9 mouse cellular contexts compared by ENCODE assay signal in the genomic region with DNA sequence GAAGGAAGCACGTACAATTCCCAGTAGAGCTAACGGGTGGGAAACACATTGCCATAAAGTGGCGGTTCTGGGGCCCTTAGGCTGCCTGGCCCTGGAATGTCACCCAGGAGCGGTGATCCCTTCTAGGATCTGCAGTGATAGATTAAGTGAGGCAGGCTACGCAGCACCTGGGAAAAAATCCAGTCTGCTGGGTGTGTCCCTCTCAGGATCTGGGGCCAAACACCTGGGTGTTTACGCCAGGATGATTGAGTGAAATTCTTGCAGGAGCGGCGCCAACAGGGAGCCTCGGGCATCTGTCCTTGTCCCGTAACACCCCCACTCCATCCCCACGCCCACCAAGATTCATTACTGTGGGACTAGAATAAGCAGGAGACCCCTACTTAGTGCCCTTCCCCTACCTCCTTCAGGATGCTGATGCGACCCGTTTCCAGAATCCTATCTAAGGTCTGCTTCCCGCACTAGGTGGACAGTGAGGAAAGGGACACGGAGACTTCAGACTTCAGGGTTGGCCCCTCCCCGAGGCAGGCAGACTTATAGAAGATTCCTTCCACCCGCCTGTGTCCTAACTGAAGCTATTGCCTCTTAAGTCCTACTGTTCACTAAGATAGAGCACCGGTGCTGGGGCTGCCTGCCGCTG. TPM values are rescaled to one million over a fixed set of nuclear protein-coding genes. Genes with fewer than 3 reads are reported as not detected.
A peak's percentile ranks its signal among the peaks of the same experiment; 100 is the strongest.
DNase-seq lines count a peak whose midpoint lies in the region; ATAC-seq and TF ChIP-seq lines count a peak whose summit lies in the region.
"Had no signal": no experiment of that assay in that cellular context is flagged by ENCODE, and none has a peak within 500 bp of the region (broad histone marks: within the 10 kb centered on the region; RNA-seq: fewer than 3 reads in every experiment).

No protein-coding gene starts in this region.

- peak overlapping the region; percentile 74 for H3K4me2 ChIP-seq in kidney, embryonic 15.5 days
- peak overlapping the region; percentile 61 for H3K4me2 ChIP-seq in intestine, postnatal 0 days (replicated peaks; ENCODE audit: low read depth)
- peak overlapping the region; percentile 90 for H3K4me2 ChIP-seq in neural tube, embryonic 13.5 days

- H3K27ac ChIP-seq in kidney, embryonic 15.5 days, result peak overlapping the region; percentile 65; the same call in 1 of the 2 replicates
- peak overlapping the region; percentile 12; the same call in 1 of the 2 replicates for H3K27ac ChIP-seq in embryonic fibroblast, embryonic 13.5 days (ENCODE audit: insufficient read depth, low read length)
- no peak overlapping the region for H3K27ac ChIP-seq in intestine, postnatal 0 days (ENCODE audit: low read depth, low read length)
- H3K27ac ChIP-seq in neural tube, embryonic 13.5 days (replicated peaks), result peak overlapping the region; percentile 89

- H3K9me3 ChIP-seq in kidney, embryonic 15.5 days (replicated peaks), result no peaks in the 10 kb centered on the region
- H3K9me3 ChIP-seq in intestine, postnatal 0 days (ENCODE audit: control insufficient read depth), result no peaks in the 10 kb centered on the region
- H3K9me3 ChIP-seq in neural tube, embryonic 13.5 days, result no peaks in the 10 kb centered on the region

- no peak for DNase-seq in kidney, postnatal 36 days
- no peak for DNase-seq in adrenal gland, adult 8-10 months
- DNase-seq in frontal cortex, postnatal 10 days (ENCODE audit: low spot score in 2 of 2), result no peak
- no peak for DNase-seq in adrenal gland, postnatal 10 days

- H3K4me1 ChIP-seq in kidney, embryonic 15.5 days, result peaks cover 84% of the 10 kb centered on the region
- H3K4me1 ChIP-seq in embryonic fibroblast, embryonic 13.5 days (ENCODE audit: control insufficient read depth, insufficient read depth, low read length), result peaks cover 9% of the 10 kb centered on the region
- H3K4me1 ChIP-seq in intestine, postnatal 0 days (replicated peaks; ENCODE audit: control insufficient read depth, insufficient read depth, low read length), result 0 out of 2 replicates have a peak, but pooled peaks cover 6% of the 10 kb centered on the region
- H3K4me1 ChIP-seq in neural tube, embryonic 13.5 days (replicated peaks), result peaks cover 94% of the 10 kb centered on the region

- peak; percentile 6; the same call in 1 of the 2 replicates for ATAC-seq in kidney, embryonic 15.5 days (replicated peaks; ENCODE audit: low FRiP score)
- 0 out of 2 replicates have a peak, but pooled peaks have one; percentile 27 for ATAC-seq in intestine, postnatal 0 days
- ATAC-seq in neural tube, embryonic 13.5 days (ENCODE audit: low read depth), result no peak

- H3K36me3 ChIP-seq in kidney, embryonic 15.5 days, result no peaks in the 10 kb centered on the region
- H3K36me3 ChIP-seq in intestine, postnatal 0 days (ENCODE audit: control insufficient read depth, insufficient read depth), result no peaks in the 10 kb centered on the region
- H3K36me3 ChIP-seq in neural tube, embryonic 13.5 days, result no peaks in the 10 kb centered on the region

- H3K27me3 ChIP-seq in kidney, embryonic 15.5 days, result peaks cover 5% of the 10 kb centered on the region; the same call in 1 of the 2 replicates
- H3K27me3 ChIP-seq in intestine, postnatal 0 days (replicated peaks; ENCODE audit: control insufficient read depth, insufficient read depth, low read length), result peaks cover 28% of the 10 kb centered on the region; the same call in 1 of the 2 replicates
- H3K27me3 ChIP-seq in neural tube, embryonic 13.5 days, result no peaks in the 10 kb centered on the region

- no peak for TF ChIP-seq CTCF in embryonic fibroblast, embryonic 13.5 days (IDR thresholded peaks at IDR 0.05; ENCODE audit: borderline replicate concordance, insufficient read depth, low read length)
- TF ChIP-seq CTCF in intestine, postnatal 0 days (IDR thresholded peaks at IDR 0.05; ENCODE audit: low read depth), result no peak

- H3K4me3 ChIP-seq in kidney, embryonic 15.5 days (replicated peaks), result peak overlapping the region; percentile 41
- no peak overlapping the region for H3K4me3 ChIP-seq in embryonic fibroblast, embryonic 13.5 days (ENCODE audit: insufficient read depth, low read length)
- peak overlapping the region; percentile 20 for H3K4me3 ChIP-seq in intestine, postnatal 0 days (ENCODE audit: low read depth, low read length)
- H3K4me3 ChIP-seq in neural tube, embryonic 13.5 days, result peak overlapping the region; percentile 31

- WGBS in kidney, embryonic 15.5 days, result 10% methylated on average over 19 of the region's 19 CpGs
- 14% methylated on average over 19 of the region's 19 CpGs for WGBS in intestine, postnatal 0 days
- WGBS in neural tube, embryonic 13.5 days, result 4% methylated on average over 19 of the region's 19 CpGs

- TF ChIP-seq POLR2A in embryonic fibroblast, embryonic 13.5 days (IDR thresholded peaks at IDR 0.05; ENCODE audit: low read depth, low read length), result no peak

- peak overlapping the region; percentile 0; the same call in 1 of the 2 replicates for H3K9ac ChIP-seq in kidney, embryonic 15.5 days
- H3K9ac ChIP-seq in intestine, postnatal 0 days (ENCODE audit: low read depth, low read length), result no peak overlapping the region
- peak overlapping the region; percentile 68 for H3K9ac ChIP-seq in neural tube, embryonic 13.5 days

RNA-seq across cellular contexts. Expression of gene Rgma, which starts 23.6 kb away (rescaled TPM):
- polyA plus RNA-seq in kidney, embryonic 15.5 days (2015; fragmentation: Nextera tagmentation; extraction: Ambion mirVana), result 11.7 and 13.7 TPM in 2 replicates
- polyA plus RNA-seq in embryonic fibroblast, embryonic 13.5 days (2011; ENCODE audit: insufficient read length, low read depth, missing spikeins), result 12.6 and 19.3 TPM in 2 replicates
- polyA plus RNA-seq in intestine, postnatal 0 days (2015; fragmentation: Nextera tagmentation; extraction: Ambion mirVana), result 4.9 and 6.0 TPM in 2 replicates
- 41.4 and 49.6 TPM in 2 replicates for polyA plus RNA-seq in neural tube, embryonic 13.5 days (2015; fragmentation: Nextera tagmentation; extraction: Ambion mirVana)
- 10 to 100 TPM; 12.8 to 16.1 (median 14.0) TPM for total RNA-seq in adrenal gland, adult 8-10 months (2022)
- total RNA-seq in adrenal gland, postnatal 10 days (2021), result 10 to 100 TPM; 10.3 to 20.0 TPM
- total RNA-seq: neutrophil, adult 5-6 weeks had no signal
